Mouse (Mus musculus) brain, embryonic 14.5 days (tissue): ENCODE measurements around the gene Gpld1.

Experiments used
- CTCF ChIP-seq: fragments of 200-500 bp; IDR thresholded peaks from 2 replicates; pipeline ENCODE4 v1.5.1; 2012; ENCODE audit warnings: inconsistent platforms, mild to moderate bottlenecking, moderate library complexity, borderline replicate concordance; ENCODE audit not compliant: insufficient read depth, insufficient read length; ENCODE audit errors: extremely low read depth
- POLR2A ChIP-seq: fragments of 200-500 bp; IDR thresholded peaks from 2 replicates; pipeline ENCODE4 v1.6.1; 2012; ENCODE audit warnings: mild to moderate bottlenecking, inconsistent platforms, borderline replicate concordance; ENCODE audit not compliant: poor library complexity, insufficient read depth, insufficient read length, severe bottlenecking; ENCODE audit errors: extremely low read depth

DNA sequence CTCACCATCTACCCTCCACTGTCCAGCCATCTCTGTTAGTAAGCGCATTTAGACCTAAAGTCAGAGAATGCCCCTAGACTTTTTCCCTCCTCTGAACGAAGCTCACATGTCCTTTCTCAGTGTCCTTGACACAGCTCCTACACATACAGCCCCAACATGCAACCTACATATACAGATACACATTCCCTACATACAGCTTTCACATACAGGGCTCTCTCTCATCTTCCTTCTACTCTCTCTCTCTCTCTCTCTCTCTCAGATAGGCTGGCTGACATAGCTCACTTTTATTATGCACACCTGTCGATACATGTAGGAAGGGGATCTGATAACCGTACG is 6.2 kb upstream of the Gpld1 start:
- no peak for TF ChIP-seq CTCF
- TF ChIP-seq POLR2A, result no peak
